Mouse (Mus musculus): ENCODE measurements at regions not wholly inside any gene's neighbourhood (a gene's known extent, or its start where the extent isn't known, plus 50 kb on each side); places are given as distances from the start of the nearest gene placed in this dataset.
"Not testable (repeated sequence)": the region's sequence is repeated elsewhere in the genome, so short reads cannot be mapped to it uniquely, and the experiment has no call there.

- no peak for ATAC-seq (ENCODE audit: extremely low read depth, insufficient number of reproducible peaks, low FRiP score, poor library complexity, severe bottlenecking)
Measured at GRCm38 (mm10) chr9:32937391-32937790, 301.4 kb downstream of the Ets1 start.

GRCm38 (mm10) chr9:32938857-32939256, 302.8 kb downstream of the Ets1 start:
- ATAC-seq (ENCODE audit: extremely low read depth, insufficient number of reproducible peaks, low FRiP score, poor library complexity, severe bottlenecking), result no peak

GRCm38 (mm10) chr9:32939626-32940025, 303.6 kb downstream of the Ets1 start:
- ATAC-seq (ENCODE audit: extremely low read depth, insufficient number of reproducible peaks, low FRiP score, poor library complexity, severe bottlenecking), result no peak

- peak; percentile 86 for ATAC-seq (ENCODE audit: extremely low read depth, insufficient number of reproducible peaks, low FRiP score, poor library complexity, severe bottlenecking)
Measured at GRCm38 (mm10) chr9:32940111-32940813, 304.2 kb downstream of the Ets1 start.

GRCm38 (mm10) chr9:32940919-32941767, 305.1 kb downstream of the Ets1 start:
- no peak for ATAC-seq (ENCODE audit: extremely low read depth, insufficient number of reproducible peaks, low FRiP score, poor library complexity, severe bottlenecking)

GRCm38 (mm10) chr9:32941768-32942030, 305.7 kb downstream of the Ets1 start:
- no peak for ATAC-seq (ENCODE audit: extremely low read depth, insufficient number of reproducible peaks, low FRiP score, poor library complexity, severe bottlenecking)

- no peak for ATAC-seq (ENCODE audit: extremely low read depth, insufficient number of reproducible peaks, low FRiP score, poor library complexity, severe bottlenecking)
Measured at GRCm38 (mm10) chr9:32947221-32947620, 311.2 kb downstream of the Ets1 start.

- no peak for ATAC-seq (ENCODE audit: extremely low read depth, insufficient number of reproducible peaks, low FRiP score, poor library complexity, severe bottlenecking)
Measured at GRCm38 (mm10) chr9:32949036-32949435, 313.0 kb downstream of the Ets1 start.

- no peak for ATAC-seq (ENCODE audit: extremely low read depth, insufficient number of reproducible peaks, low FRiP score, poor library complexity, severe bottlenecking)
Measured at GRCm38 (mm10) chr9:32958716-32959115, 322.7 kb downstream of the Ets1 start.

- not testable (repeated sequence) for ATAC-seq (ENCODE audit: extremely low read depth, insufficient number of reproducible peaks, low FRiP score, poor library complexity, severe bottlenecking)
Measured at GRCm38 (mm10) chr9:32959468-32959867, 323.4 kb downstream of the Ets1 start.

GRCm38 (mm10) chr9:32962679-32963205, 326.7 kb downstream of the Ets1 start:
- peak; percentile 77 for ATAC-seq (ENCODE audit: extremely low read depth, insufficient number of reproducible peaks, low FRiP score, poor library complexity, severe bottlenecking)

GRCm38 (mm10) chr9:32968446-32968845, 332.4 kb downstream of the Ets1 start:
- ATAC-seq (ENCODE audit: extremely low read depth, insufficient number of reproducible peaks, low FRiP score, poor library complexity, severe bottlenecking), result no peak

GRCm38 (mm10) chr9:32971421-32971820, 335.4 kb downstream of the Ets1 start:
- no peak for ATAC-seq (ENCODE audit: extremely low read depth, insufficient number of reproducible peaks, low FRiP score, poor library complexity, severe bottlenecking)

GRCm38 (mm10) chr9:32971926-32972325, 335.9 kb downstream of the Ets1 start:
- no peak for ATAC-seq (ENCODE audit: extremely low read depth, insufficient number of reproducible peaks, low FRiP score, poor library complexity, severe bottlenecking)

GRCm38 (mm10) chr9:32972431-32973052, 336.5 kb downstream of the Ets1 start:
- ATAC-seq (ENCODE audit: extremely low read depth, insufficient number of reproducible peaks, low FRiP score, poor library complexity, severe bottlenecking), result no peak

- ATAC-seq (ENCODE audit: extremely low read depth, insufficient number of reproducible peaks, low FRiP score, poor library complexity, severe bottlenecking), result no peak
Measured at GRCm38 (mm10) chr9:32977732-32978131, 341.7 kb downstream of the Ets1 start.

GRCm38 (mm10) chr9:32980846-32981245, 344.8 kb downstream of the Ets1 start:
- no peak for ATAC-seq (ENCODE audit: extremely low read depth, insufficient number of reproducible peaks, low FRiP score, poor library complexity, severe bottlenecking)

GRCm38 (mm10) chr9:32983182-32983581, 347.2 kb downstream of the Ets1 start:
- ATAC-seq (ENCODE audit: extremely low read depth, insufficient number of reproducible peaks, low FRiP score, poor library complexity, severe bottlenecking), result no peak

GRCm38 (mm10) chr9:32986836-32987673, 351.0 kb downstream of the Ets1 start:
- no peak for ATAC-seq (ENCODE audit: extremely low read depth, insufficient number of reproducible peaks, low FRiP score, poor library complexity, severe bottlenecking)

All from neutrophil, adult 5-6 weeks (primary cell).